Mouse (Mus musculus) heart, adult 2 months (tissue): Measurements from ENCODE around the gene Prtg.

Source experiments
- CTCF ChIP-seq: fragments of 200-600 bp; IDR thresholded peaks from 2 replicates; pipeline ENCODE4 v1.8.1; 2022; ENCODE audit warnings: antibody characterized with exemption, mild to moderate bottlenecking, moderate library complexity
- EP300 ChIP-seq: fragments of 200-500 bp; IDR thresholded peaks from 2 replicates; pipeline ENCODE4 v1.6.1; 2011; ENCODE audit warnings: low read depth, low read length, control low read depth; ENCODE audit not compliant: insufficient read depth
- POLR2A ChIP-seq: fragments of 200-500 bp; IDR thresholded peaks from 2 replicates; pipeline ENCODE4 v1.6.1; 2011; ENCODE audit warnings: mild to moderate bottlenecking, low read depth, low read length, control low read depth; ENCODE audit not compliant: insufficient read depth

DNA sequence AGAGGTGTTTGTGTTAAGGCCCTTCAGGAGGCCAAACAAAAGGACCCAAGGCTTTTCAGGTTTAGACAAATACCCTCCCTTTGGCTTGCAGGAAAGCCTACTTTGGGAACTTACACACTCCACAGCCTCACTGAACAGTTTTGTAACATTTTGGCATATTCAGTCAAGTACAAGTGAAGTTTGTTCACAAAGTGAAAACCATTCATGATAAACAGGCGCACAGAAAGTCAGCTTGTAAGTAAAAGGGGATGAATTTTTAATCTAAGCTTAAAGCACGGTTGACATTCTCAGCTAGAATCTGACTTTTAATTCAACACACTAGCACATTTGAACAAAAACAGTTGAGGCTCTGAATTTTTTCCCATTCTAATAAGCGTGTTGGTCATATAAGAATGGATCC, 72.9 kb downstream of the Prtg start:
- no peak for TF ChIP-seq CTCF
- TF ChIP-seq POLR2A, result no peak
- no peak for TF ChIP-seq EP300
